Mouse (Mus musculus): ENCODE measurements around the gene Cyp2u1. TPM values are rescaled to one million over a fixed set of nuclear protein-coding genes. Genes with fewer than 3 reads are reported as not detected.

Cyp2u1 gene
- polyA plus RNA-seq (2012; rRNA removed) = 0.12 and 0.18 TPM in 2 replicates

DNA sequence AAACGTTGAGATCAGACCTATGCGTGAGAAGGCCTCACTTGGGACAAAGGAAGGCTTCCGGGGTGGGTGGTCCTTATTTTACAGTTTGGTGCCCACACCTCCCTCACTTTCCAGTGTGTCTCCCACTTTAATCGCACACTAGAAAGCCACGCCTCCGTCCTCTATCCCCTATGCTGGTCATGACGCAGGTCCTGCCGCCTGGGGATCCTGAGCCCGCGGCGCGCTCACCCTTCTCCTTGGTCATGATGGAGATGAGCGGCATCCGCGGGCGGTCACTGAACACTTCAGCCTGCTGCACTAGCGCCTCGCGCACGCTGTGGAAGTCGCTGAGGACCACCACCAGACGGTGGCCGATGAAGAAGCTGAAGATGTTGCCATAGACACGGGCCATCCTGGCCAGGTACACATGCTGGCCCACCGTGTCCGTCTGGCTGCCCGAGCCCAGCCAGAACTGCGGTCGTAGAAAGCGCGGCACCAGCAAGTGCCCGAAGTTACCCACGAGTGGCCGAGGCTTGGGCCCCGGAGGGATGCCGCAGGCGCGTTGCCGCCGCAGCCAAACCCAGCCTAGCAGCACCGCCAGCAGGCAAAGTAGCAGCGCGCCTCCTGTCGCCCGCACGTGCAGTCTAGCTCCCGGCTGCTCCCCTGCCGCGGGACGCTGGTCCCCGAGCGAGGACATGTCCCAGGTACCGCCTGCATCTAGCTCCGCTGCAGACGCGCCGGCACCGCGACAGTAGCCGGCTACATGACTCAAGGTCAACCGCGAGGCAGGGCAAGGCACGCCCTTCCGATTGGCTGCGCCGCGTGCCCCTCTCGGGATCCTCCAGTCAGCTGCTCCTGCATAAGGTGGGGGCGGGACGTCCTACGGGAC, at the start of gene Cyp2u1:
Gene Cyp2u1, minus strand, starts transcription at position 776 of the 868 bp plus-strand sequence.

DNA sequence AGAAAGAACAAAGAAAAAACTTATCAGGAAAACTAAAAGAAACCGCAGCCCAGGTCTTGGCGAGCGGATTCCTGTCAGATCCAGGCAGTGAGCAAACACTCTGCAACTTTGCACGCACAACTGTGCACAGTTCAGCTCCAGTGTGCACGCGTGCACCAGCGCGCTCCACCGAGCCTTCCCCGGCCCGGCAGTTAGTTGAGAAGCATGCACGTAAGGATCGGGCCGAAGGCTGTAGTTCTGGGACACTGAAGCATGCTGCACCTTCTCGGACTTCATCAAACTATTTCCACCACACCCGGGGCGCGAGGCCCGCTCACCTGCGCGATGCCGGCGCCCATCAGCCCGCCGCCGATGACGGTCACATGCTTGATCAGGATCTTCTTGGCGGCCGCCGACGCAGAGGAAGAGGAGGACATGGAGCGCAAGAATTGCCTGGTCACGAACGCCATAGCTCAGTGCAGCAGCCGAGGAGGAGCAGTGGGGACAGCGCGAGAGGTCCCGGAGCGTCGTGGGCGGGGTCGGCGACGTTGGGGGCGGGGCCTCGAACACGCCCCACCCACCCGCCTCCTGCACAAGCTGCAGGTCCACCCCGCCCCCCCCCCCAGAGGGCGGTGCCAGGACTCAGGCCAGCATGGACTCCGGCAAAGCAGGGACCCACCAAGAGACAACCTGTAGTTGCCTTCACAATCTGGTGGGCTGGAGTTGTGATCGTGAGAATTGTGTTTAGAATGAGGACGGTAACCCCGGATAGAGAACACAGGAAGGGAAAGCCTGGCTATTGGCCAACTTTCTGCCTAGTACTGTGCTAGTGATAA, 31.3 kb downstream of the Cyp2u1 start, which contains the start of gene Hadh:
Gene Hadh, minus strand, starts transcription at position 543 of the 815 bp plus-strand sequence.

Other genes starting within 250 kb of the Cyp2u1 start
- 0.10 and 0.17 TPM in 2 replicates for gene Lef1, start 192.8 kb downstream of the Cyp2u1 start, polyA plus RNA-seq (2012; rRNA removed)
- 74.5 and 87.4 TPM in 2 replicates for gene Hadh, start 31.1 kb downstream of the Cyp2u1 start, polyA plus RNA-seq (2012; rRNA removed)
- 1.4 and 2.4 TPM in 2 replicates for gene Sgms2, start 188.2 kb upstream of the Cyp2u1 start, polyA plus RNA-seq (2012; rRNA removed)

Data from liver, embryonic 14 days (tissue).